Mouse (Mus musculus): ENCODE data around the gene Slc25a43. TPM values are rescaled to one million over a fixed set of nuclear protein-coding genes. Genes with fewer than 3 reads are reported as not detected.
"Not testable (repeated sequence)": the region's sequence is repeated elsewhere in the genome, so short reads cannot be mapped to it uniquely, and the experiment has no call there.

The Slc25a43 gene
- polyA plus RNA-seq, 1 experiment from 2014 or later: 3.4 TPM

- no peak overlapping the region for H3K4me2 ChIP-seq
- H3K4me3 ChIP-seq (replicated peaks): no peak overlapping the region
- H3K27me3 ChIP-seq: no peaks in the 10 kb centered on the region
- no peak for ATAC-seq (replicated peaks; ENCODE audit: low FRiP score)
- WGBS: 67% methylated on average over 5 of the region's 5 CpGs
- no peak overlapping the region for H3K9ac ChIP-seq
- no peaks in the 10 kb centered on the region for H3K9me3 ChIP-seq (replicated peaks)
- peaks cover 12% of the 10 kb centered on the region for H3K36me3 ChIP-seq
- H3K27ac ChIP-seq: no peak overlapping the region
- no peaks in the 10 kb centered on the region for H3K4me1 ChIP-seq
Measured at GRCm38 (mm10) chrX:36794571-36794970, 51.1 kb downstream of the Slc25a43 start.

- Histone ChIP-seq H3K9me3 (replicated peaks) (no peaks in the 10 kb centered on the region), H3K9ac (peak within 1 kb of the TSS; percentile 64), H3K4me2 (peak within 1 kb of the TSS; percentile 59), H3K4me3 (replicated peaks) (peak within 1 kb of the TSS; percentile 66), H3K27ac (peak within 1 kb of the TSS; percentile 92), H3K4me1 (no peaks in the 10 kb centered on the region), H3K36me3 (peaks cover 12% of the 10 kb centered on the region), H3K27me3 (no peaks in the 10 kb centered on the region)
- 21% methylated on average over 41 of the region's 41 CpGs for WGBS
- peak; percentile 94 for ATAC-seq (replicated peaks; ENCODE audit: low FRiP score)
Measured at GRCm38 (mm10) chrX:36795424-36796162, 52.1 kb downstream of the Slc25a43 start, which contains the start of gene Slc25a5. Slc25a5 (plus strand) TSS chrX:36795651.

DNA sequence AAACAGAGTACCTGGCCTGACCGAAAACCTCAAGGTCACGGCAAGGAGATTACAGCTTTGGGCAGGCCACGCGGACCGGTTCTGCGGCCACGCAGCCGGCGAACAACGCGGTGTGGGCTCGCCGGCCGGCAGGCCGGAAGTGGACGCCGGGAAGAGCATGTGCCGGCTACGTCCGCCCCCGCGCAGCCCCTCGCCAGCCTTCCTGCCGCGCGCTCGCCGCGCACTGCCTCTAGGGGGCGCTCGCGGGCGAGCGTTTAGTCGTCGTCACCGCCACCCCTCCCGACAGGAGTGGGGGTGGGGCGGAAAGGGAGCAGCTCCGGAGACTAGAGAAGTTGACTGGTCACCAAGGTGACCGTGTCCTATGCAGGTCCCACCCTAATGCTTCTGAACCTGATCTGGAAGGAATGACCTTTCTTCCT, 52.7 kb downstream of the Slc25a43 start:
- peak overlapping the region; percentile 64 for H3K9ac ChIP-seq
- peak overlapping the region; percentile 92 for H3K27ac ChIP-seq
- no peaks in the 10 kb centered on the region for H3K27me3 ChIP-seq
- H3K4me2 ChIP-seq: peak overlapping the region; percentile 59
- H3K4me1 ChIP-seq: no peaks in the 10 kb centered on the region
- no peaks in the 10 kb centered on the region for H3K9me3 ChIP-seq (replicated peaks)
- ATAC-seq (replicated peaks; ENCODE audit: low FRiP score): peak; percentile 88
- peaks cover 12% of the 10 kb centered on the region for H3K36me3 ChIP-seq
- H3K4me3 ChIP-seq (replicated peaks): peak overlapping the region; percentile 66
- WGBS: 11% methylated on average over 41 of the region's 41 CpGs

DNA sequence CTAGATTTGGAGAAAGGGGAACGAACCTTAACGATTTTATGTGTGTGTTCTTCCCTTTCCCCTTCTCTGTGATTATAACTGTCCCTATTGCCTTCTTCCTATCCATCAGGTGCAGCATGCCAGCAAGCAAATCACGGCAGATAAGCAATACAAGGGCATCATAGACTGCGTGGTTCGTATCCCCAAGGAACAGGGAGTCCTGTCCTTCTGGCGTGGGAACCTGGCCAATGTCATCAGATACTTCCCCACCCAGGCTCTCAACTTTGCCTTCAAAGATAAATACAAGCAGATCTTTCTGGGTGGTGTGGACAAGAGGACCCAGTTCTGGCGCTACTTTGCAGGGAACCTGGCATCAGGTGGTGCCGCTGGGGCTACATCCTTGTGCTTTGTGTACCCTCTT, 53.3 kb downstream of the Slc25a43 start:
- not testable (repeated sequence) for ATAC-seq (replicated peaks; ENCODE audit: low FRiP score)

DNA sequence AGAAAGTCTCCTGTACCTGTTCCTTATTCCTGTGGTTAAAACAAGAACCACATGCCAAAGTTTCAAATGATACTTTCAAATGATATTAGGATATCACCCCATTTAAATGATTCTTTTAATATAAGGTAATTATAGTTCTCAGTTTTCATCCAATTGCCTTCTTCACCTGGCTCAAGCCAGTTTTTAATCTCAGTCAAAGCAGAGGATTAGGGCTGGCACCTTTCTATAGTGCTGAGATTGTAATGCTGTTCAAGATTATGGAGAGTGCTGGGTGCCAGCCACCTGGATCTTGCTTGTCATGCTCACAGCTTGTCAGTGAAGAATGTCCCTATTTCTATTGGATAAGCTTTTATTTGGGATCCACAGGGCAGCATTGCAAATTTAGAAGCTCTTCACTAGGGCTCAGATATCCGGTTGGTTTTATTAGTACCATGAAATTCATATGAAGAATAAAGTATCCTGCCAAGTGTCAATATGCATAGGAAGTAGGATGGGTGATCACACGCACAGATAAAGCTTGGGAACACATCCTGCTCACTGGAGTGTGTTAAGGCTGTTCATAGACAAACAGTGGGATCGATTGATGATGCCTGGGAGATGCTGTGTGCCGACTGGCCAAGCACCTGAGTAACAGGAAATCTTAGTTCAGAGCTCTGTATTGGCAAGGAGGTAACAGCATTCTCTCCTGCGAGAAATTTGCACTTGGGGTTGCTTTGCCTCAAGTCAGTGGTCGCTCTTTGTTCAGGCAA, 55.8 kb downstream of the Slc25a43 start:
- no peak for ATAC-seq (replicated peaks; ENCODE audit: low FRiP score)
- H3K9me3 ChIP-seq (replicated peaks): no peaks in the 10 kb centered on the region
- no peaks in the 10 kb centered on the region for H3K4me1 ChIP-seq
- no peak overlapping the region for H3K4me2 ChIP-seq
- no peaks in the 10 kb centered on the region for H3K27me3 ChIP-seq
- H3K27ac ChIP-seq: no peak overlapping the region
- no peak overlapping the region for H3K4me3 ChIP-seq (replicated peaks)
- no peak overlapping the region for H3K9ac ChIP-seq
- WGBS: 49% methylated on average over 6 of the region's 6 CpGs
- H3K36me3 ChIP-seq: peaks cover 12% of the 10 kb centered on the region

More for the DNA sequence above, 53.3 kb downstream of the Slc25a43 start:
- peaks cover 12% of the 10 kb centered on the region for H3K36me3 ChIP-seq
- H3K4me1 ChIP-seq; H3K9me3 ChIP-seq (replicated peaks); H3K27me3 ChIP-seq: not testable (repeated sequence)
- peak overlapping the region; percentile 66 for H3K4me3 ChIP-seq (replicated peaks)
- peak overlapping the region; percentile 64; the same call in 1 of the 2 replicates for H3K9ac ChIP-seq
- H3K4me2 ChIP-seq: peak overlapping the region; percentile 59
- H3K27ac ChIP-seq: peak overlapping the region; percentile 92; the same call in 1 of the 2 replicates
- WGBS: 59% methylated on average over 8 of the region's 8 CpGs

- ATAC-seq (replicated peaks; ENCODE audit: low FRiP score): no peak
- H3K27ac ChIP-seq: no peak overlapping the region
- H3K36me3 ChIP-seq: peaks cover 1% of the 10 kb centered on the region
- no peak overlapping the region for H3K4me2 ChIP-seq
- no peaks in the 10 kb centered on the region for H3K9me3 ChIP-seq (replicated peaks)
- no peak overlapping the region for H3K4me3 ChIP-seq (replicated peaks)
- no peak overlapping the region for H3K9ac ChIP-seq
- H3K4me1 ChIP-seq: 0 out of 2 replicates have a peak, but pooled peaks cover 3% of the 10 kb centered on the region
- 75% methylated on average over 5 of the region's 5 CpGs for WGBS
- no peaks in the 10 kb centered on the region for H3K27me3 ChIP-seq
Measured at GRCm38 (mm10) chrX:36803189-36803588, 59.7 kb downstream of the Slc25a43 start.

- Histone ChIP-seq H3K27me3 (no peaks in the 10 kb centered on the region), H3K9me3 (replicated peaks) (no peaks in the 10 kb centered on the region), H3K36me3 (no peaks in the 10 kb centered on the region), H3K4me1 (0 out of 2 replicates have a peak, but pooled peaks cover 3% of the 10 kb centered on the region), H3K27ac (no peak overlapping the region), H3K9ac (no peak overlapping the region), H3K4me2 (no peak overlapping the region), H3K4me3 (replicated peaks) (no peak overlapping the region)
- no peak for ATAC-seq (replicated peaks; ENCODE audit: low FRiP score)
- WGBS: 53% methylated on average over 5 of the region's 5 CpGs
Measured at GRCm38 (mm10) chrX:36804196-36804595, 60.7 kb downstream of the Slc25a43 start.

DNA sequence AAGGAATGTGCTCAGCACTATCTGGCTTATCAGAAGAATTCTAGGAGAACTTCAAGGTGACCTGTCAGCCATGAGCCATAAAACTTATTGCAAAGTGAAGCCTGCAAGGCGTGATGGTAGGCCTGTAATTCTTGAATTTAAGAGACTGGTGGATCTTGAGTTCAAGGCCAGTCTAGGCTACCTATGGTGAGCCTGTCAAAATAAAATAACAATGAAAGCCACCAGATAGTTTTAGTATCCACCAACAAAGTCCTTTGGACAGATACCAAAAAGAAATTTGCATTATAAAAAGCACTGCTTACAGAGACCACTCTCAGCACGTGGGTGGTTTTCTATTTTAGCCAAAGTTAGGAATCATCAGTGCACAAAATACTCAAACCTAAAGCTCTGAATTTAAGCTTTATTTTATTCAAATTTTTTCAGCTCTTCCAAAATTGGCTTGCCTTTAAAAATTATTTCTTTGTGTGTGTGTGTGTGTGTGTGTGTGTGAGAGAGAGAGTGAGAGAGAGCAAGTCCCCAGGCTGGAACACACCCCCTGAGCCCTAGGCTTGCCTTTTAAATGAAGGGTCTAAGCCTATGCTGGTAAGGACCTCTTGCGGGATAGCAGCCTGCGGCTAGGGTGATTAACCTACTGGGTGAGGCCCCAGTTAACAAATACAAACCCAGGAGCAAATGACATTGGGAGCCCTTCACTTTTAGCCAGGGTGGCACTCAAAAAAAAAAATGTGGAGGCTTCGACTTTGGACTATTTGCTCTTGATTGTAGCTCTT, 62.2 kb downstream of the Slc25a43 start:
- no peak overlapping the region for H3K9ac ChIP-seq
- no peak overlapping the region for H3K4me3 ChIP-seq (replicated peaks)
- no peaks in the 10 kb centered on the region for H3K9me3 ChIP-seq (replicated peaks)
- no peaks in the 10 kb centered on the region for H3K27me3 ChIP-seq
- no peak overlapping the region for H3K27ac ChIP-seq
- WGBS: 57% methylated on average over 5 of the region's 5 CpGs
- 0 out of 2 replicates have a peak, but pooled peaks cover 3% of the 10 kb centered on the region for H3K4me1 ChIP-seq
- no peaks in the 10 kb centered on the region for H3K36me3 ChIP-seq
- no peak overlapping the region for H3K4me2 ChIP-seq
- ATAC-seq (replicated peaks; ENCODE audit: low FRiP score): no peak

- peak overlapping the region; percentile 38 for H3K4me3 ChIP-seq (replicated peaks)
- H3K27ac ChIP-seq: peak overlapping the region; percentile 80
- H3K27me3 ChIP-seq: no peaks in the 10 kb centered on the region
- peak; percentile 93 for ATAC-seq (replicated peaks; ENCODE audit: low FRiP score)
- 20% methylated on average over 44 of the region's 45 CpGs for WGBS
- no peaks in the 10 kb centered on the region for H3K36me3 ChIP-seq
- H3K4me2 ChIP-seq: peak overlapping the region; percentile 55
- 0 out of 2 replicates have a peak, but pooled peaks cover 3% of the 10 kb centered on the region for H3K4me1 ChIP-seq
- H3K9ac ChIP-seq: peak overlapping the region; percentile 34; the same call in 1 of the 2 replicates
- no peaks in the 10 kb centered on the region for H3K9me3 ChIP-seq (replicated peaks)
Measured at GRCm38 (mm10) chrX:36807360-36808317, 64.2 kb downstream of the Slc25a43 start.

- Histone ChIP-seq H3K9me3 (replicated peaks) (no peaks in the 10 kb centered on the region), H3K4me3 (replicated peaks) (peak overlapping the region; percentile 38), H3K9ac (no peak overlapping the region), H3K4me1 (0 out of 2 replicates have a peak, but pooled peaks cover 3% of the 10 kb centered on the region), H3K27me3 (no peaks in the 10 kb centered on the region), H3K27ac (peak overlapping the region; percentile 80; the same call in 1 of the 2 replicates), H3K36me3 (no peaks in the 10 kb centered on the region), H3K4me2 (peak overlapping the region; percentile 55)
- WGBS: 63% methylated on average over 6 of the region's 6 CpGs
- ATAC-seq (replicated peaks; ENCODE audit: low FRiP score): peak; percentile 16; the same call in 1 of the 2 replicates
Measured at GRCm38 (mm10) chrX:36808318-36808683, 64.8 kb downstream of the Slc25a43 start.

- WGBS: 41% methylated on average over 5 of the region's 5 CpGs
- ATAC-seq (replicated peaks; ENCODE audit: low FRiP score): no peak
- no peak overlapping the region for H3K27ac ChIP-seq
Measured at GRCm38 (mm10) chrX:36811377-36811776, 67.9 kb downstream of the Slc25a43 start.

More at GRCm38 (mm10) chrX:36811377-36811776, 67.9 kb downstream of the Slc25a43 start:
- Histone ChIP-seq H3K4me2 (no peak overlapping the region), H3K4me1 (peaks cover 11% of the 10 kb centered on the region), H3K9ac (no peak overlapping the region), H3K4me3 (replicated peaks) (no peak overlapping the region), H3K9me3 (replicated peaks) (no peaks in the 10 kb centered on the region), H3K27me3 (no peaks in the 10 kb centered on the region), H3K36me3 (no peaks in the 10 kb centered on the region)
